Mouse (Mus musculus) forebrain, embryonic 11.5 days (tissue): ENCODE measurements around the gene Blm. TPM values are rescaled to one million over a fixed set of nuclear protein-coding genes. Genes with fewer than 3 reads are reported as not detected.
A peak's percentile ranks its signal among the peaks of the same experiment; 100 is the strongest.

ENCODE experiments used
- ATAC-seq: fragments of 200-750 bp; cut with Nextera tagmentation; replicated peaks from 2 replicates; pipeline ENCODE4 v1.8.0; 2017; ENCODE audit warnings: moderate TSS enrichment; ENCODE audit not compliant: low FRiP score
- DNase-seq: peaks from one replicate; pipeline ENCODE4 v3.0.0-alpha.2; 2017; ENCODE audit warnings: low spot score
- H3K27ac ChIP-seq: fragments of 300-500 bp; sonication (generic); 2 replicates; pipeline ENCODE4 v1.5.1; 2014; ENCODE audit warnings: low read depth, low read length
- H3K27me3 ChIP-seq: fragments of 300-500 bp; sonication (generic); 2 replicates; pipeline ENCODE4 v1.6.1; 2014; ENCODE audit warnings: mild to moderate bottlenecking, low read length, mixed read lengths; ENCODE audit not compliant: control insufficient read depth, insufficient read depth
- H3K36me3 ChIP-seq: fragments of 300-500 bp; sonication (generic); 2 replicates; pipeline ENCODE4 v1.6.1; 2014; ENCODE audit warnings: mild to moderate bottlenecking, low read length, moderate library complexity, mixed read lengths; ENCODE audit not compliant: control insufficient read depth, insufficient read depth
- H3K4me1 ChIP-seq: fragments of 300-500 bp; sonication (generic); replicated peaks from 2 replicates; pipeline ENCODE4 v1.6.1; 2014; ENCODE audit warnings: low read length, mixed read lengths; ENCODE audit not compliant: control insufficient read depth, insufficient read depth
- H3K4me2 ChIP-seq: fragments of 300-500 bp; sonication (generic); 2 replicates; pipeline ENCODE4 v1.6.1; 2014; ENCODE audit warnings: low read depth, mild to moderate bottlenecking, low read length, moderate library complexity, mixed read lengths; ENCODE audit not compliant: severe bottlenecking
- H3K4me3 ChIP-seq: fragments of 300-500 bp; sonication (generic); 2 replicates; pipeline ENCODE4 v1.5.1; 2014; ENCODE audit warnings: low read depth, low read length
- H3K9ac ChIP-seq: fragments of 300-500 bp; sonication (generic); 2 replicates; pipeline ENCODE4 v1.6.1; 2014; ENCODE audit warnings: low read length
- H3K9me3 ChIP-seq: fragments of 300-500 bp; sonication (generic); 2 replicates; pipeline ENCODE4 v1.6.1; 2016; ENCODE audit warnings: low read length, mixed read lengths; ENCODE audit not compliant: control insufficient read depth
- WGBS: fragments of 180-500 bp; shearing (Covaris S2); extraction: QIAGEN DNeasy Blood & Tissue Kit; methylation state at CpG from one replicate; pipeline ENCODE4 v1.1.7; 2014; 5-methylcytosine and 5-hydroxymethylcytosine counted together
- polyA plus RNA-seq: library from polyadenylated mRNA; unstranded; fragments of >200 nt; fragmentation: Nextera tagmentation; extraction: Ambion mirVana; gene quantifications from 2 replicates; pipeline ENCODE4 v1.2.1, GENCODE M21; 2014

Blm gene
- polyA plus RNA-seq: 50.4 and 53.0 TPM in 2 replicates

- Histone ChIP-seq H3K27me3 (no peaks in the 10 kb centered on the region), H3K9me3 (no peaks in the 10 kb centered on the region), H3K9ac (peak within 1 kb of the TSS; percentile 79), H3K4me1 (peaks cover 3% of the 10 kb centered on the region; the same call in 1 of the 2 replicates), H3K4me2 (peak within 1 kb of the TSS; percentile 94), H3K27ac (peak within 1 kb of the TSS; percentile 79), H3K36me3 (no peaks in the 10 kb centered on the region), H3K4me3 (peak within 1 kb of the TSS; percentile 78)
- under 1% methylated on average over 43 of the region's 43 CpGs for WGBS
- ATAC-seq: peak; percentile 100
- peak; percentile 97 for DNase-seq
Observed at GRCm38 (mm10) chr7:80535009-80535744, at the start of gene Blm. Gene Blm, minus strand, starts transcription at chr7:80535119.

- peak; percentile 39; the same call in 1 of the 2 replicates for ATAC-seq
- Histone ChIP-seq H3K36me3 (no peaks in the 10 kb centered on the region), H3K4me2 (no peak overlapping the region), H3K9ac (no peak overlapping the region), H3K27ac (no peak overlapping the region), H3K4me1 (peaks cover 5% of the 10 kb centered on the region; the same call in 1 of the 2 replicates), H3K27me3 (no peaks in the 10 kb centered on the region), H3K4me3 (no peak overlapping the region), H3K9me3 (no peaks in the 10 kb centered on the region)
- no peak for DNase-seq
- 44% methylated on average over 6 of the region's 6 CpGs for WGBS
Observed at GRCm38 (mm10) chr7:80583981-80584380, 49.1 kb upstream of the Blm start.

- Histone ChIP-seq H3K4me1 (peaks cover 5% of the 10 kb centered on the region; the same call in 1 of the 2 replicates), H3K4me2 (no peak overlapping the region), H3K27me3 (no peaks in the 10 kb centered on the region), H3K36me3 (no peaks in the 10 kb centered on the region), H3K27ac (no peak overlapping the region), H3K9me3 (no peaks in the 10 kb centered on the region), H3K4me3 (no peak overlapping the region), H3K9ac (no peak overlapping the region)
- WGBS: 77% methylated on average over 20 of the region's 20 CpGs
- ATAC-seq: no peak
- DNase-seq: no peak
Observed at GRCm38 (mm10) chr7:80582821-80583451, 48.0 kb upstream of the Blm start.

- Histone ChIP-seq H3K27ac (no peak overlapping the region), H3K4me2 (no peak overlapping the region), H3K4me1 (no peaks in the 10 kb centered on the region), H3K27me3 (no peaks in the 10 kb centered on the region), H3K9me3 (no peaks in the 10 kb centered on the region), H3K4me3 (no peak overlapping the region), H3K9ac (no peak overlapping the region), H3K36me3 (no peaks in the 10 kb centered on the region)
- WGBS: 35% methylated on average over 6 of the region's 6 CpGs
- DNase-seq (no peak), ATAC-seq (no peak)
Observed at GRCm38 (mm10) chr7:80580368-80580767, 45.4 kb upstream of the Blm start.

GRCm38 (mm10) chr7:80577417-80577980, 42.6 kb upstream of the Blm start:
- no peak for DNase-seq
- no peaks in the 10 kb centered on the region for H3K27me3 ChIP-seq
- no peak overlapping the region for H3K9ac ChIP-seq
- H3K4me3 ChIP-seq: no peak overlapping the region
- WGBS: 80% methylated on average over 14 of the region's 14 CpGs
- H3K4me1 ChIP-seq: no peaks in the 10 kb centered on the region
- no peak overlapping the region for H3K27ac ChIP-seq
- ATAC-seq: no peak
- H3K9me3 ChIP-seq: no peaks in the 10 kb centered on the region
- H3K4me2 ChIP-seq: no peak overlapping the region
- no peaks in the 10 kb centered on the region for H3K36me3 ChIP-seq

DNA sequence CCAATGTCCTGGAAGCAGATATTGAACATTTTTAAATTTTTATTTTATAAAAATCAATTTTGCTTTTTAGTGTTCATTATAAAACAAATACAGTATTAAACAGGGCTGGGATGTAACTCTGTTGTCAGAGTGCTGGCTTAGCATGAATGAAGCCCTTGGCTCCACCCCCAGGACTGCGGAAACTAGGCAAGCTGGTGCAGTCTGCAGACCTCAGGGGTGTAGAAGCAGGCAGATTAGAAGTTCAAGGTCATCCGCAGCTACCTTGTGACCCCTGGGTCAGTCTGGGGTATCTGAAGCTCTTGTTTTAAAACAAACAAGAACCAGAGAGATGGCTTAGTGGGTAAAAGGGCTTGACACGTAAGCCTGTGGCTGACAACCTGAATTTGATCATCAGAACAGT, 41.7 kb upstream of the Blm start:
- H3K4me1 ChIP-seq: no peaks in the 10 kb centered on the region
- DNase-seq (no peak), ATAC-seq (no peak)
- H3K36me3 ChIP-seq: no peaks in the 10 kb centered on the region
- no peaks in the 10 kb centered on the region for H3K9me3 ChIP-seq
- no peaks in the 10 kb centered on the region for H3K27me3 ChIP-seq
- H3K9ac ChIP-seq: no peak overlapping the region
- WGBS: 59% methylated on average over 3 of the region's 3 CpGs
- no peak overlapping the region for H3K4me3 ChIP-seq
- H3K4me2 ChIP-seq: no peak overlapping the region
- H3K27ac ChIP-seq: no peak overlapping the region

- Histone ChIP-seq H3K4me3 (no peak overlapping the region), H3K4me2 (no peak overlapping the region), H3K27me3 (no peaks in the 10 kb centered on the region), H3K27ac (no peak overlapping the region), H3K9me3 (no peaks in the 10 kb centered on the region), H3K9ac (no peak overlapping the region), H3K4me1 (no peaks in the 10 kb centered on the region), H3K36me3 (no peaks in the 10 kb centered on the region)
- ATAC-seq (no peak), DNase-seq (no peak)
- 83% methylated on average over 9 of the region's 9 CpGs for WGBS
Observed at GRCm38 (mm10) chr7:80575750-80576149, 40.8 kb upstream of the Blm start.

GRCm38 (mm10) chr7:80573076-80573475, 38.2 kb upstream of the Blm start:
- no peak for ATAC-seq

More at GRCm38 (mm10) chr7:80573076-80573475, 38.2 kb upstream of the Blm start:
- Histone ChIP-seq H3K36me3 (no peaks in the 10 kb centered on the region), H3K4me2 (no peak overlapping the region), H3K9ac (no peak overlapping the region), H3K27me3 (no peaks in the 10 kb centered on the region), H3K4me3 (no peak overlapping the region), H3K27ac (no peak overlapping the region), H3K9me3 (no peaks in the 10 kb centered on the region), H3K4me1 (no peaks in the 10 kb centered on the region)
- WGBS: 71% methylated on average over 3 of the region's 3 CpGs
- DNase-seq: no peak
